ENCODE assay signal across 16 mouse cellular contexts in genomic region chr15:100052726-100053125, GRCm38 (mm10). TPM values are rescaled to one million over a fixed set of nuclear protein-coding genes. Genes with fewer than 3 reads are reported as not detected.
DNase-seq lines count a peak whose midpoint lies in the region; ATAC-seq and TF ChIP-seq lines count a peak whose summit lies in the region.
"Had no signal": no experiment of that assay in that cellular context is flagged by ENCODE, and none has a peak within 500 bp of the region (broad histone marks: within the 10 kb centered on the region; RNA-seq: fewer than 3 reads in every experiment).

No protein-coding gene starts in this region.

- H3K27ac ChIP-seq in heart, embryonic 10.5 days: 0 out of 2 replicates have a peak overlapping the region, but pooled peaks have one; percentile 22
- H3K27ac ChIP-seq in neural tube, embryonic 11.5 days (ENCODE audit: low read depth, low read length): peak overlapping the region; percentile 17
- no peak overlapping the region for H3K27ac ChIP-seq in hindbrain, embryonic 16.5 days (ENCODE audit: low read depth, low read length)
- no peak overlapping the region for H3K27ac ChIP-seq in kidney, adult 2 months (ENCODE audit: insufficient read depth, low read depth, low read length)
- H3K27ac ChIP-seq: heart, embryonic 15.5 days; liver, embryonic 14.5 days had no signal

- ATAC-seq in neural tube, embryonic 11.5 days (ENCODE audit: insufficient read depth, low FRiP score, low TSS enrichment): no peak
- 0 out of 2 replicates have a peak, but pooled peaks have one; percentile 25 for ATAC-seq in hindbrain, embryonic 16.5 days
- ATAC-seq: intestine, postnatal 0 days; Patski had no signal

- H3K4me2 ChIP-seq in neural tube, embryonic 11.5 days (ENCODE audit: low read depth): no peak overlapping the region
- no peak overlapping the region for H3K4me2 ChIP-seq in hindbrain, embryonic 16.5 days (ENCODE audit: low read length)
- H3K4me2 ChIP-seq: heart, embryonic 15.5 days had no signal

- H3K4me3 ChIP-seq in heart, embryonic 10.5 days: no peak overlapping the region
- H3K4me3 ChIP-seq in neural tube, embryonic 11.5 days (ENCODE audit: low read depth, low read length): no peak overlapping the region
- H3K4me3 ChIP-seq in hindbrain, embryonic 16.5 days (ENCODE audit: low read length): no peak overlapping the region
- no peak overlapping the region for H3K4me3 ChIP-seq in kidney, adult 2 months (ENCODE audit: insufficient read depth, low read depth, low read length)
- H3K4me3 ChIP-seq: heart, embryonic 15.5 days had no signal

- WGBS in heart, embryonic 10.5 days: 57% methylated on average over 3 of the region's 3 CpGs
- WGBS in neural tube, embryonic 11.5 days: 35% methylated on average over 3 of the region's 3 CpGs
- 19% methylated on average over 3 of the region's 3 CpGs for WGBS in hindbrain, embryonic 16.5 days
- WGBS in kidney, adult 2 months: 72% methylated on average over 3 of the region's 3 CpGs

- H3K27me3 ChIP-seq in heart, embryonic 10.5 days (ENCODE audit: insufficient read depth, poor library complexity, severe bottlenecking): no peaks in the 10 kb centered on the region
- H3K27me3 ChIP-seq in neural tube, embryonic 11.5 days (ENCODE audit: control insufficient read depth, insufficient read depth, low read length): no peaks in the 10 kb centered on the region
- H3K27me3 ChIP-seq in hindbrain, embryonic 16.5 days (replicated peaks; ENCODE audit: control insufficient read depth, insufficient read depth, low read length): no peaks in the 10 kb centered on the region
- no peaks in the 10 kb centered on the region for H3K27me3 ChIP-seq in kidney, adult 2 months (replicated peaks; ENCODE audit: control insufficient read depth, insufficient read depth, low read length)
- H3K27me3 ChIP-seq: heart, embryonic 15.5 days; Patski had no signal

- H3K9me3 ChIP-seq in heart, embryonic 10.5 days: no peaks in the 10 kb centered on the region
- H3K9me3 ChIP-seq in neural tube, embryonic 11.5 days (ENCODE audit: control insufficient read depth, low read length): no peaks in the 10 kb centered on the region
- no peaks in the 10 kb centered on the region for H3K9me3 ChIP-seq in hindbrain, embryonic 16.5 days (ENCODE audit: control insufficient read depth, low read length)
- H3K9me3 ChIP-seq: heart, embryonic 15.5 days had no signal

- no peak for DNase-seq in heart, embryonic 10.5 days (ENCODE audit: low spot score)
- no peak for DNase-seq in heart, postnatal 4 days
- DNase-seq in neural tube, embryonic 11.5 days (ENCODE audit: low spot score): peak; percentile 45
- DNase-seq in neural tube, embryonic 10.5 days (ENCODE audit: extremely low spot score, low spot score): no peak
- no peak for DNase-seq in lung, postnatal 4 days
- no peak for DNase-seq in kidney, adult 2 months
- DNase-seq: adrenal gland, postnatal 14 days; embryo, embryonic 11 days; gastrocnemius, postnatal 10 days; lung, postnatal 14 days; thymus, postnatal 4 days had no signal

- no peak for TF ChIP-seq POLR2A in kidney, adult 2 months (IDR thresholded peaks at IDR 0.05; ENCODE audit: low read depth, low read length)

- peak overlapping the region; percentile 41 for H3K9ac ChIP-seq in neural tube, embryonic 11.5 days (ENCODE audit: low read length)
- H3K9ac ChIP-seq in hindbrain, embryonic 16.5 days (ENCODE audit: low read depth, low read length): peak overlapping the region; percentile 15; the same call in 1 of the 2 replicates
- H3K9ac ChIP-seq: heart, embryonic 15.5 days; liver, embryonic 14.5 days had no signal

- peaks cover 21% of the 10 kb centered on the region for H3K36me3 ChIP-seq in heart, embryonic 10.5 days
- no peaks in the 10 kb centered on the region for H3K36me3 ChIP-seq in neural tube, embryonic 11.5 days (ENCODE audit: control insufficient read depth, insufficient read depth, low read length)
- no peaks in the 10 kb centered on the region for H3K36me3 ChIP-seq in hindbrain, embryonic 16.5 days (ENCODE audit: control insufficient read depth, insufficient read depth, low read length)
- no peaks in the 10 kb centered on the region for H3K36me3 ChIP-seq in kidney, adult 2 months (ENCODE audit: control insufficient read depth, insufficient read depth, low read length)

- TF ChIP-seq CTCF in kidney, adult 2 months (conservative IDR thresholded peaks at IDR 0.05; ENCODE audit: insufficient read depth, insufficient read length, low read depth, low read length): no peak

- peaks cover 12% of the 10 kb centered on the region for H3K4me1 ChIP-seq in heart, embryonic 10.5 days
- H3K4me1 ChIP-seq in neural tube, embryonic 11.5 days (ENCODE audit: control insufficient read depth, insufficient read depth, low read length): peaks cover 14% of the 10 kb centered on the region
- H3K4me1 ChIP-seq in hindbrain, embryonic 16.5 days (ENCODE audit: control insufficient read depth, insufficient read depth, low read depth, low read length): peaks cover 12% of the 10 kb centered on the region
- H3K4me1 ChIP-seq in kidney, adult 2 months (ENCODE audit: control insufficient read depth, insufficient read depth, low read length): no peaks in the 10 kb centered on the region
- H3K4me1 ChIP-seq: heart, embryonic 15.5 days had no signal

RNA-seq across cellular contexts. Expression of gene Dip2b, which starts 14.3 kb away (rescaled TPM):
- 12.2 and 14.0 TPM in 2 replicates for polyA plus RNA-seq in heart, embryonic 10.5 days (2016; fragmentation: Nextera tagmentation; extraction: Ambion mirVana)
- total RNA-seq in heart, postnatal 4 days (2021): 10 to 100 TPM; 38.7 to 39.2 TPM
- polyA plus RNA-seq in neural tube, embryonic 11.5 days (2014; fragmentation: Nextera tagmentation; extraction: Ambion mirVana): 27.9 and 28.4 TPM in 2 replicates
- 12.4 and 16.4 TPM in 2 replicates for polyA plus RNA-seq in hindbrain, embryonic 16.5 days (2015; fragmentation: Nextera tagmentation; extraction: Ambion mirVana)
- polyA plus RNA-seq in kidney, adult 2 months (2012; rRNA removed): 4.7 and 5.4 TPM in 2 replicates

Comparison
In these comparisons a context has a peak if more than half of its experiments do, and no peak if none do; other contexts are left out.
1. H3K27ac ChIP-seq: peak in heart, embryonic 10.5 days (single experiment) and neural tube, embryonic 11.5 days (single experiment); none in hindbrain, embryonic 16.5 days (single experiment) and kidney, adult 2 months (single experiment).